Mouse (Mus musculus) MEL (cell line): ENCODE measurements around the gene Esyt2. TPM values are rescaled to one million over a fixed set of nuclear protein-coding genes. Genes with fewer than 3 reads are reported as not detected.
A peak's percentile ranks its signal among the peaks of the same experiment; 100 is the strongest.

Source experiments
- DNase-seq: peaks from one replicate; pipeline ENCODE4 v3.0.0; 2011; ENCODE audit warnings: low read depth, low spot score
- H3K27ac ChIP-seq: 2 replicates; pipeline ENCODE4 v1.5.1; 2012; ENCODE audit warnings: low read depth, mild to moderate bottlenecking, control low read depth, low read length, moderate library complexity; ENCODE audit not compliant: control insufficient read depth
- H3K27me3 ChIP-seq, 2 experiments: fragments of 150-350 bp in 1 of 2; sonication (generic) in 1 of 2; 2 replicates each; pipeline ENCODE4 v1.6.1; 2012; ENCODE audit warnings: low read length in 2 of 2, mild to moderate bottlenecking in 2 of 2, improper control_type of control experiment in 1 of 2, moderate library complexity in 1 of 2; ENCODE audit not compliant: insufficient read depth in 2 of 2, control insufficient read depth in 1 of 2
- H3K36me3 ChIP-seq, 2 experiments: 2 replicates each; pipeline ENCODE4 v1.6.1; 2012 to 2014; ENCODE audit warnings: low read length in 2 of 2, improper control_type of control experiment in 1 of 2, inconsistent platforms in 1 of 2, mild to moderate bottlenecking in 1 of 2; ENCODE audit not compliant: insufficient read depth in 2 of 2, control insufficient read depth in 1 of 2
- H3K4me1 ChIP-seq, 2 experiments: fragments of 150-350 bp in 1 of 2; sonication (generic) in 1 of 2; 2 replicates each; pipeline ENCODE4 v1.6.1; 2012; ENCODE audit warnings: low read length in 2 of 2, improper control_type of control experiment in 1 of 2, mild to moderate bottlenecking in 1 of 2; ENCODE audit not compliant: insufficient read depth in 2 of 2, control insufficient read depth in 1 of 2
- H3K4me3 ChIP-seq, 2 experiments: fragments of 150-350 bp in 1 of 2; sonication (generic) in 1 of 2; 2 replicates each; pipeline ENCODE4 v1.5.1; 2012; ENCODE audit warnings: low read depth in 2 of 2, low read length in 2 of 2, mild to moderate bottlenecking in 2 of 2, moderate library complexity in 2 of 2, control low read depth in 1 of 2, improper control_type of control experiment in 1 of 2; ENCODE audit not compliant: control insufficient read depth in 1 of 2, insufficient read depth in 1 of 2
- H3K79me2 ChIP-seq: 2 replicates; pipeline ENCODE4 v1.6.1; 2012; ENCODE audit warnings: mild to moderate bottlenecking, low read length, moderate library complexity; ENCODE audit not compliant: control insufficient read depth, poor library complexity, insufficient read depth
- H3K9ac ChIP-seq: 2 replicates; pipeline ENCODE4 v1.6.1; 2012; ENCODE audit warnings: low read depth, mild to moderate bottlenecking, control low read depth, low read length, moderate library complexity; ENCODE audit not compliant: control insufficient read depth, poor library complexity, severe bottlenecking
- H3K9me3 ChIP-seq: fragments of 150-350 bp; sonication (generic); replicated peaks from 2 replicates; pipeline ENCODE4 v1.6.1; 2012; ENCODE audit warnings: mild to moderate bottlenecking, low read length, improper control_type of control experiment, moderate library complexity; ENCODE audit not compliant: insufficient read depth
- CHD1 ChIP-seq: IDR thresholded peaks from 2 replicates; pipeline ENCODE4 v1.6.1; 2012; ENCODE audit warnings: low read depth, mild to moderate bottlenecking, inconsistent platforms, low read length, improper control_type of control experiment
- CHD2 ChIP-seq: IDR thresholded peaks from 2 replicates; pipeline ENCODE4 v1.6.1; 2011; ENCODE audit warnings: low read length, improper control_type of control experiment
- E2F4 ChIP-seq: IDR thresholded peaks from 2 replicates; pipeline ENCODE4 v1.6.1; 2011; ENCODE audit warnings: low read depth, low read length, improper control_type of control experiment, borderline replicate concordance
- ETS1 ChIP-seq: IDR thresholded peaks from 2 replicates; pipeline ENCODE4 v1.6.1; 2012; ENCODE audit warnings: low read depth, mild to moderate bottlenecking, inconsistent platforms, low read length, improper control_type of control experiment, moderate library complexity
- GABPA ChIP-seq: IDR thresholded peaks from 2 replicates; pipeline ENCODE4 v1.6.1; 2012; ENCODE audit warnings: low read depth, mild to moderate bottlenecking, inconsistent platforms, low read length, improper control_type of control experiment, moderate library complexity
- KAT2A ChIP-seq: conservative IDR thresholded peaks from 2 replicates; pipeline ENCODE4 v1.6.1; 2012; ENCODE audit warnings: low read depth, low read length, improper control_type of control experiment, inconsistent platforms
- MAFK ChIP-seq: IDR thresholded peaks from 2 replicates; pipeline ENCODE4 v1.6.1; 2011; ENCODE audit warnings: low read depth, mild to moderate bottlenecking, low read length, improper control_type of control experiment, borderline replicate concordance
- MAZ ChIP-seq: IDR thresholded peaks from 2 replicates; pipeline ENCODE4 v1.6.1; 2012; ENCODE audit warnings: low read depth, mild to moderate bottlenecking, inconsistent platforms, low read length, improper control_type of control experiment
- MXI1 ChIP-seq: IDR thresholded peaks from 2 replicates; pipeline ENCODE4 v1.6.1; 2011; ENCODE audit warnings: mild to moderate bottlenecking, low read depth, low read length, improper control_type of control experiment
- MYB ChIP-seq: IDR thresholded peaks from 2 replicates; pipeline ENCODE4 v1.6.1; 2011; ENCODE audit warnings: mild to moderate bottlenecking, low read depth, low read length, improper control_type of control experiment
- MYC ChIP-seq: IDR thresholded peaks from 2 replicates; pipeline ENCODE4 v1.6.1; 2011; ENCODE audit warnings: low read depth, mild to moderate bottlenecking, low read length, improper control_type of control experiment, moderate library complexity
- NELFE ChIP-seq: IDR thresholded peaks from 2 replicates; pipeline ENCODE4 v1.6.1; 2011; ENCODE audit warnings: low read depth, low read length, improper control_type of control experiment
- NRF1 ChIP-seq: IDR thresholded peaks from 2 replicates; pipeline ENCODE4 v1.6.1; 2014; ENCODE audit warnings: low read depth, mild to moderate bottlenecking, inconsistent platforms, low read length, improper control_type of control experiment, moderate library complexity; ENCODE audit not compliant: poor library complexity, insufficient read depth, severe bottlenecking
- TBP ChIP-seq: IDR thresholded peaks from 2 replicates; pipeline ENCODE4 v1.8.0; 2011; ENCODE audit warnings: low read depth, low read length, improper control_type of control experiment
- USF1 ChIP-seq: IDR thresholded peaks from 2 replicates; pipeline ENCODE4 v1.6.1; 2014; ENCODE audit warnings: low read depth, mild to moderate bottlenecking, inconsistent platforms, low read length, improper control_type of control experiment, moderate library complexity
- USF2 ChIP-seq, 2 experiments: IDR thresholded peaks; 2 replicates each; pipeline ENCODE4 v1.6.1; 2011 to 2012; ENCODE audit warnings: improper control_type of control experiment in 2 of 2, low read length in 2 of 2, borderline replicate concordance in 1 of 2, inconsistent platforms in 1 of 2, low read depth in 1 of 2, mild to moderate bottlenecking in 1 of 2; ENCODE audit not compliant: insufficient read depth in 1 of 2
- ZC3H11A ChIP-seq: IDR thresholded peaks from 2 replicates; pipeline ENCODE4 v1.6.1; 2012; ENCODE audit warnings: low read depth, mild to moderate bottlenecking, inconsistent platforms, low read length, improper control_type of control experiment
- ZNF384 ChIP-seq: IDR thresholded peaks from 2 replicates; pipeline ENCODE4 v1.6.1; 2012; ENCODE audit warnings: low read depth, mild to moderate bottlenecking, inconsistent platforms, low read length, improper control_type of control experiment
- polyA plus RNA-seq, 2 experiments: library from polyadenylated mRNA; stranded (reverse) in 1 of 2; unstranded in 1 of 2; fragments of >175 nt in 1 of 2; fragments of >200 nt in 1 of 2; gene quantifications; 2 replicates each; pipeline versions ENCODE4 v1.2.1 to v1.2.4; 2012; ENCODE audit warnings: low replicate concordance in 2 of 2, low read depth in 1 of 2; ENCODE audit not compliant: insufficient read length in 2 of 2, insufficient read depth in 1 of 2, missing spikeins in 1 of 2
- total RNA-seq: library from RNA; depleted of rRNA; stranded (reverse); fragments of 300-350 nt; gene quantifications from 2 replicates; pipeline ENCODE4 v1.2.3, GENCODE M21; 2012

Gene Esyt2
- total and polyA plus RNA-seq, 3 experiments: 45.3 to 77.7 (median 47.5) TPM

- H3K4me1 ChIP-seq: peaks cover 0 to 2% of the 10 kb centered on the region in 2 experiments; a peak in 1 of 4 replicates
- H3K9ac ChIP-seq: no peak overlapping the region
- H3K27ac ChIP-seq: no peak overlapping the region
- peaks cover 1% of the 10 kb centered on the region; the same call in 1 of the 2 replicates for H3K79me2 ChIP-seq
- H3K36me3 ChIP-seq: peaks cover 1 to 59% of the 10 kb centered on the region in 2 experiments
- TF ChIP-seq MYB (no peak), GABPA (no peak), ZNF384 (no peak), MXI1 (no peak), ZC3H11A (no peak), NELFE (no peak), USF1 (no peak), CHD1 (no peak), CHD2 (no peak), MYC (no peak), MAZ (no peak), NRF1 (no peak), MAFK (no peak)
- no peaks in the 10 kb centered on the region for H3K27me3 ChIP-seq
- no peaks in the 10 kb centered on the region for H3K9me3 ChIP-seq
- H3K4me3 ChIP-seq: no peak overlapping the region
- DNase-seq: no peak
Measured at GRCm38 (mm10) chr12:116414941-116415340, 133.9 kb downstream of the Esyt2 start.

GRCm38 (mm10) chr12:116416514-116416913 lies 135.5 kb downstream of the Esyt2 start:
- DNase-seq: peak; percentile 49
- no peaks in the 10 kb centered on the region for H3K27me3 ChIP-seq
- no peaks in the 10 kb centered on the region for H3K9me3 ChIP-seq
- TF ChIP-seq ETS1 (peak; percentile 45; the same call in 1 of the 2 replicates), USF2 (IDR thresholded peaks at IDR 0.05; ENCODE audit: borderline replicate concordance in 1 of 2, insufficient read depth in 1 of 2, low read depth in 1 of 2, low read length in 2 of 2) (no peak), CHD1 (no peak), TBP (no peak), KAT2A (no peak), E2F4 (no peak)
- no peaks in the 10 kb centered on the region for H3K79me2 ChIP-seq
- H3K36me3 ChIP-seq: peaks cover 0 to 67% of the 10 kb centered on the region in 2 experiments; a peak in 2 of 4 replicates
- no peak overlapping the region for H3K27ac ChIP-seq
- H3K4me1 ChIP-seq: peaks cover 0 to 2% of the 10 kb centered on the region in 2 experiments; a peak in 1 of 4 replicates
- H3K9ac ChIP-seq: no peak overlapping the region
- peak overlapping the region in 1 of 2 experiments; percentile 22; a peak in 1 of 4 replicates for H3K4me3 ChIP-seq
